Mouse (Mus musculus) hindbrain, postnatal 0 days (tissue): ENCODE results near the gene Magoh. TPM values are rescaled to one million over a fixed set of nuclear protein-coding genes. Genes with fewer than 3 reads are reported as not detected.

Experiments
- ATAC-seq: fragments of 200-750 bp; cut with Nextera tagmentation; 2 replicates; pipeline ENCODE4 v1.8.0; 2017; ENCODE audit warnings: mild to moderate bottlenecking, moderate TSS enrichment, moderate library complexity
- DNase-seq: peaks from one replicate; pipeline ENCODE4 v3.0.0-alpha.2; 2015; ENCODE audit warnings: low spot score
- H3K27ac ChIP-seq: fragments of 300-500 bp; sonication (generic); 2 replicates; pipeline ENCODE4 v1.5.1; 2014; ENCODE audit warnings: mild to moderate bottlenecking
- H3K27me3 ChIP-seq: fragments of 300-500 bp; sonication (generic); 2 replicates; pipeline ENCODE4 v1.6.1; 2014; ENCODE audit warnings: low read length, mixed read lengths; ENCODE audit not compliant: insufficient read depth
- H3K36me3 ChIP-seq: fragments of 300-500 bp; sonication (generic); 2 replicates; pipeline ENCODE4 v1.6.1; 2014; ENCODE audit warnings: low read length, mixed read lengths; ENCODE audit not compliant: insufficient read depth
- H3K4me1 ChIP-seq: fragments of 300-500 bp; sonication (generic); 2 replicates; pipeline ENCODE4 v1.6.1; 2014; ENCODE audit warnings: antibody characterized with exemption, low read length, mixed read lengths; ENCODE audit not compliant: insufficient read depth
- H3K4me2 ChIP-seq: fragments of 300-500 bp; sonication (generic); 2 replicates; pipeline ENCODE4 v1.6.1; 2014; ENCODE audit warnings: low read depth, mild to moderate bottlenecking, low read length, moderate library complexity, mixed read lengths
- H3K4me3 ChIP-seq: fragments of 300-500 bp; sonication (generic); 2 replicates; pipeline ENCODE4 v1.5.1; 2014; ENCODE audit warnings: low read length
- H3K9ac ChIP-seq: fragments of 300-500 bp; sonication (generic); replicated peaks from 2 replicates; pipeline ENCODE4 v1.6.1; 2014; ENCODE audit warnings: mild to moderate bottlenecking, low read length, moderate library complexity, mixed read lengths
- H3K9me3 ChIP-seq: fragments of 300-500 bp; sonication (generic); 2 replicates; pipeline ENCODE4 v1.6.1; 2016; ENCODE audit warnings: low read length, mixed read lengths
- CTCF ChIP-seq: IDR thresholded peaks from 2 replicates; pipeline ENCODE4 v1.5.1; 2016; ENCODE audit warnings: antibody characterized with exemption, control low read depth, low read depth
- WGBS: fragments of 180-500 bp; shearing (Covaris S2); extraction: QIAGEN DNeasy Blood & Tissue Kit; methylation state at CpG from one replicate; pipeline ENCODE4 v1.1.7; 2014; 5-methylcytosine and 5-hydroxymethylcytosine counted together
- polyA plus RNA-seq: library from polyadenylated mRNA; unstranded; fragments of >200 nt; fragmentation: Nextera tagmentation; extraction: Ambion mirVana; gene quantifications from 2 replicates; pipeline ENCODE4 v1.2.1, GENCODE M21; 2015
- total RNA-seq: library from RNA; depleted of rRNA; stranded (reverse); fragments of >200 nt; gene quantifications from 2 replicates; pipeline ENCODE4 v1.2.3, GENCODE M21; 2014

Gene Magoh
- total and polyA plus RNA-seq, 2 experiments from 2014 or later: 31.7 to 129 TPM

GRCm38 (mm10) chr4:107900206-107900605, 20.7 kb downstream of the Magoh start:
- peaks cover 21% of the 10 kb centered on the region for H3K36me3 ChIP-seq
- DNase-seq (no peak), ATAC-seq (no peak)
- no peaks in the 10 kb centered on the region for H3K27me3 ChIP-seq
- H3K9ac ChIP-seq: no peak overlapping the region
- TF ChIP-seq CTCF: no peak
- H3K4me3 ChIP-seq: no peak overlapping the region
- no peaks in the 10 kb centered on the region for H3K9me3 ChIP-seq
- H3K4me1 ChIP-seq: no peaks in the 10 kb centered on the region
- WGBS: 97% methylated on average over 3 of the region's 3 CpGs
- H3K27ac ChIP-seq: no peak overlapping the region
- H3K4me2 ChIP-seq: no peak overlapping the region

- H3K27me3 ChIP-seq: no peaks in the 10 kb centered on the region
These were observed 24.7 kb downstream of the Magoh start for GRCm38 (mm10) chr4:107904252-107904651.

GRCm38 (mm10) chr4:107906561-107906960, 27.0 kb downstream of the Magoh start:
- H3K36me3 ChIP-seq: no peaks in the 10 kb centered on the region
- no peaks in the 10 kb centered on the region for H3K9me3 ChIP-seq
- no peak overlapping the region for H3K9ac ChIP-seq
- 89% methylated on average over 9 of the region's 9 CpGs for WGBS
- no peaks in the 10 kb centered on the region for H3K4me1 ChIP-seq
- H3K27ac ChIP-seq: no peak overlapping the region
- no peak overlapping the region for H3K4me2 ChIP-seq
- no peak for TF ChIP-seq CTCF
- no peaks in the 10 kb centered on the region for H3K27me3 ChIP-seq
- DNase-seq (no peak), ATAC-seq (no peak)
- no peak overlapping the region for H3K4me3 ChIP-seq

More at GRCm38 (mm10) chr4:107904252-107904651, 24.7 kb downstream of the Magoh start:
- 94% methylated on average over 10 of the region's 10 CpGs for WGBS
- Histone ChIP-seq H3K4me2 (no peak overlapping the region), H3K4me3 (no peak overlapping the region), H3K9ac (no peak overlapping the region), H3K4me1 (no peaks in the 10 kb centered on the region), H3K9me3 (no peaks in the 10 kb centered on the region), H3K27ac (no peak overlapping the region), H3K36me3 (no peaks in the 10 kb centered on the region; the same call in 1 of the 2 replicates)
- ATAC-seq (no peak), DNase-seq (no peak)
- TF ChIP-seq CTCF: no peak

GRCm38 (mm10) chr4:107910020-107910419, 30.5 kb downstream of the Magoh start:
- Histone ChIP-seq H3K36me3 (no peaks in the 10 kb centered on the region; the same call in 1 of the 2 replicates), H3K9me3 (no peaks in the 10 kb centered on the region), H3K27me3 (no peaks in the 10 kb centered on the region), H3K4me3 (no peak overlapping the region), H3K4me1 (no peaks in the 10 kb centered on the region), H3K4me2 (no peak overlapping the region), H3K9ac (no peak overlapping the region), H3K27ac (no peak overlapping the region)
- ATAC-seq (no peak), DNase-seq (no peak)
- no peak for TF ChIP-seq CTCF
- WGBS: 91% methylated on average over 4 of the region's 4 CpGs

DNA sequence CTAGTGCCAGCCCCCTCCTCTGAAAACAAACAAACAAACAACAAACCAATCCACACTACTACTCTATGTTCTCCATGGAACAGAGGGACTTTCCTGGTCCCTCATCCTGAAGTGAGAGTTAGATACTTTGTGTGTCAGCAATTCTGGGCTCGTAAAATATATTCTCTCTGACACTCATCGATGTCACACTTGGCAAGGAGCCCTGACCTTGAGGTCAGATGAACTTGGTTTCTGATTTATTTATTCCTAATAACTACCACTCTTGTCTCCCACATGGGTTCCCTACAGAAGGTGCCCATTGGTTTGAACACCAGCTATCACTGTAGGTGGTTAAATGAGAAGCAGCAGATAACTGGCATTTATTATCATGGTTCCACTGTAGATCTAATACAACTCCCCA, 40.8 kb downstream of the Magoh start:
- no peak for ATAC-seq
- no peak for TF ChIP-seq CTCF

GRCm38 (mm10) chr4:107921152-107921695, 41.7 kb downstream of the Magoh start:
- no peaks in the 10 kb centered on the region for H3K36me3 ChIP-seq
- TF ChIP-seq CTCF: no peak
- ATAC-seq (no peak), DNase-seq (peak; percentile 13)
- peaks cover 5% of the 10 kb centered on the region; the same call in 1 of the 2 replicates for H3K4me1 ChIP-seq
- WGBS: 77% methylated on average over 8 of the region's 8 CpGs
- no peaks in the 10 kb centered on the region for H3K9me3 ChIP-seq
- no peak overlapping the region for H3K4me3 ChIP-seq
- H3K27ac ChIP-seq: no peak overlapping the region
- no peak overlapping the region for H3K9ac ChIP-seq
- H3K4me2 ChIP-seq: no peak overlapping the region
- H3K27me3 ChIP-seq: no peaks in the 10 kb centered on the region

More for the DNA sequence above, 40.8 kb downstream of the Magoh start:
- Histone ChIP-seq H3K36me3 (no peaks in the 10 kb centered on the region), H3K27ac (no peak overlapping the region), H3K27me3 (no peaks in the 10 kb centered on the region), H3K9ac (no peak overlapping the region), H3K4me3 (no peak overlapping the region), H3K9me3 (no peaks in the 10 kb centered on the region), H3K4me1 (peaks cover 5% of the 10 kb centered on the region; the same call in 1 of the 2 replicates), H3K4me2 (no peak overlapping the region)
- WGBS: 86% methylated on average over 2 of the region's 2 CpGs
- DNase-seq: no peak

DNA sequence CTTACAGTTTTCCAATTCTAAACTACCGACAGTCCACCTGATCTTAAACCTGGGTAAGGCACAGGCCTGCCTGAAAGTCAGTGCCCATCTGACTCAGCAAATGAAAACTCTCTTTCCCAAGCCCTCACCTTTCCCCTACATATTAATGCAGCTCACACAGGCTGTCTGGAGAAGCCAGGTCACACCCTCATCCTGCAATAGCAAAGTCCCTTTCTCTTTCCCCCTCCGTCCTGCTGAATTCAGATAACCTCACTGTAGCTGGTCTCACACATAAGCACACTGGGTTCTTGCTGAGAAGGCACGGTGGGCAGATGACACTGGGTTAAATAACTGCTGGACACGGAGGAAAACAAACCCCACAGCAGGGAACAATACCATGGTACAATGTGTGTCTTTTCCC, 42.4 kb downstream of the Magoh start:
- Histone ChIP-seq H3K4me1 (peaks cover 5% of the 10 kb centered on the region; the same call in 1 of the 2 replicates), H3K9ac (0 out of 2 replicates have a peak overlapping the region, but pooled peaks have one; percentile 9), H3K36me3 (no peaks in the 10 kb centered on the region), H3K4me2 (peak overlapping the region; percentile 86), H3K4me3 (no peak overlapping the region), H3K9me3 (no peaks in the 10 kb centered on the region), H3K27ac (peak overlapping the region; percentile 48; the same call in 1 of the 2 replicates), H3K27me3 (no peaks in the 10 kb centered on the region)
- 37% methylated on average over 4 of the region's 4 CpGs for WGBS
- DNase-seq (no peak), ATAC-seq (no peak)
- TF ChIP-seq CTCF: no peak
